Mouse (Mus musculus) kidney, adult 2 months (tissue): Measurements from ENCODE around the gene Chst8. TPM values are rescaled to one million over a fixed set of nuclear protein-coding genes. Genes with fewer than 3 reads are reported as not detected.

Source experiments
- DNase-seq: peaks from one replicate; pipeline ENCODE4 v3.0.0; 2021
- H3K27ac ChIP-seq: fragments of 200-500 bp; 2 replicates; pipeline ENCODE4 v1.5.1; 2012; ENCODE audit warnings: low read depth, low read length, control low read depth, inconsistent platforms; ENCODE audit not compliant: insufficient read depth
- H3K27me3 ChIP-seq: fragments of 200-500 bp; replicated peaks from 2 replicates; pipeline ENCODE4 v1.6.1; 2012; ENCODE audit warnings: mild to moderate bottlenecking, moderate library complexity, low read length, inconsistent platforms; ENCODE audit not compliant: control insufficient read depth, insufficient read depth
- H3K36me3 ChIP-seq: fragments of 200-500 bp; 2 replicates; pipeline ENCODE4 v1.6.1; 2012; ENCODE audit warnings: mild to moderate bottlenecking, moderate library complexity, low read length, inconsistent platforms; ENCODE audit not compliant: control insufficient read depth, insufficient read depth
- H3K4me1 ChIP-seq: fragments of 200-500 bp; 2 replicates; pipeline ENCODE4 v1.6.1; 2011; ENCODE audit warnings: low read length; ENCODE audit not compliant: control insufficient read depth, insufficient read depth
- H3K4me3 ChIP-seq: fragments of 200-500 bp; 2 replicates; pipeline ENCODE4 v1.5.1; 2011; ENCODE audit warnings: mild to moderate bottlenecking, low read depth, low read length, control low read depth; ENCODE audit not compliant: insufficient read depth
- CTCF ChIP-seq: fragments of 200-500 bp; conservative IDR thresholded peaks from 2 replicates; pipeline ENCODE4 v1.5.1; 2011; ENCODE audit warnings: low read depth, mild to moderate bottlenecking, control low read depth, low read length, moderate library complexity, mixed read lengths; ENCODE audit not compliant: insufficient read depth, insufficient read length
- POLR2A ChIP-seq: fragments of 200-500 bp; IDR thresholded peaks from one replicate; pipeline ENCODE4 v1.6.1; 2011; ENCODE audit warnings: low read depth, low read length, control low read depth
- WGBS: fragments of 180-500 bp; shearing (Covaris S2); methylation state at CpG from one replicate; pipeline ENCODE4 v1.1.7; 2018; 5-methylcytosine and 5-hydroxymethylcytosine counted together
- polyA plus RNA-seq: library from polyadenylated mRNA; depleted of rRNA; stranded (reverse); fragments of >200 nt; gene quantifications from 2 replicates; pipeline ENCODE4 v1.2.3, GENCODE M21; 2012

Gene Chst8
- polyA plus RNA-seq, 1 experiment, result 8.3 TPM

DNA sequence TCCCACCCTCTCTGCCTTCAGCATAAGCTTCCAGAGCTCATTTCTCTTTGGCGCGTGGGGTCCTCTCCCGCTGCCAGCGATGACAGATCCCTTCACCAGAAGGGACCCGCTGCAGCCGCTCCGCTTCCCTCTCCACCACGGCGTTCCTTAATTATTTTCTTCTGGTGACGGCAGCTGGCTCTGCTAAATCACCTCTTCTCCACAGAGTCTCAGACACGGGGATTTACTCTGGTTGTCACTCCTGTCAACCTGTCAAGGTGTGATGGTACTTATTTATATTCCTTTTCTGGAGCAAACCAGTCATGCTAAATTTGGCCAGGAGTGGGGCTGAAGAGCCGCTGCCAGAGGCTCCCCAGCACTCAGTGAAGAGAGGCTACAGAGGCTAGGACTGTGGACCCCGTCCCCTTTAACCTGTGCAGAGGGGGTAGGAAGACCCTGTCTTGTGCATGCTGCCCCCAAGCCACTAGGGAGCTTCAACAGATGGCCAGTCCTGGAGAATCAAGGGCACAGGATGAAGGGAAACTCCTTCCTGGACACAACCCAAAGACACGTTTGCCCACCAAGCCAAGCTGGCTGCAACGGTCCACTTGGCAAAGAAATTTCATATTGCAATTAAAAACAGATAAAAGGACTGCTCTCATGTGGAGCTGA, 131.6 kb downstream of the Chst8 start:
- WGBS, result 59% methylated on average over 15 of the region's 15 CpGs
- TF ChIP-seq POLR2A (no peak), CTCF (no peak)
- DNase-seq, result no peak

DNA sequence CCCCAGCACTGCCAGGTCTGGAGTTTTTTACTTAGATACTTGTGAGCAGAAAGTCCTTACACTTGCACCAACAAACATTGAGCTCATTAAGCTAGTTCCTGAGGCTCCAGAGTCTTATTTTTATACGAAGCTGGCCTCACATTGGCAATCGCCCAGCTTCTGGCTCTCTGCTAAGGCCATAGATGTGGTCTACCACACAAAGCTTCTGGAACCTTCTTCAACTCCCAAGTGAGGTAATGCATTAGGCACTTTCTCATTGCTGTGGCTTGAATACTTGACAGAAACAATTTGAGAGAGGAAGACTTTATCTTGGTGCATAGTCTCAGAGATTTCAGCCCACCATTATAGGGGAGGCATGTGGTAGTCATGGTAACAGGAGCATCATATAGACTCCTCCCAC, 132.6 kb downstream of the Chst8 start:
- no peak for DNase-seq
- 45% methylated on average over 2 of the region's 2 CpGs for WGBS
- H3K36me3 ChIP-seq, result no peaks in the 10 kb centered on the region
- no peak overlapping the region for H3K4me3 ChIP-seq
- no peaks in the 10 kb centered on the region for H3K4me1 ChIP-seq
- no peaks in the 10 kb centered on the region for H3K27me3 ChIP-seq
- H3K27ac ChIP-seq, result no peak overlapping the region
- TF ChIP-seq CTCF (no peak), POLR2A (no peak)

More for the DNA sequence above, 131.6 kb downstream of the Chst8 start:
- H3K27me3 ChIP-seq, result no peaks in the 10 kb centered on the region; the same call in 1 of the 2 replicates
- no peaks in the 10 kb centered on the region for H3K36me3 ChIP-seq
- H3K4me3 ChIP-seq, result no peak overlapping the region
- H3K4me1 ChIP-seq, result no peaks in the 10 kb centered on the region
- no peak overlapping the region for H3K27ac ChIP-seq

DNA sequence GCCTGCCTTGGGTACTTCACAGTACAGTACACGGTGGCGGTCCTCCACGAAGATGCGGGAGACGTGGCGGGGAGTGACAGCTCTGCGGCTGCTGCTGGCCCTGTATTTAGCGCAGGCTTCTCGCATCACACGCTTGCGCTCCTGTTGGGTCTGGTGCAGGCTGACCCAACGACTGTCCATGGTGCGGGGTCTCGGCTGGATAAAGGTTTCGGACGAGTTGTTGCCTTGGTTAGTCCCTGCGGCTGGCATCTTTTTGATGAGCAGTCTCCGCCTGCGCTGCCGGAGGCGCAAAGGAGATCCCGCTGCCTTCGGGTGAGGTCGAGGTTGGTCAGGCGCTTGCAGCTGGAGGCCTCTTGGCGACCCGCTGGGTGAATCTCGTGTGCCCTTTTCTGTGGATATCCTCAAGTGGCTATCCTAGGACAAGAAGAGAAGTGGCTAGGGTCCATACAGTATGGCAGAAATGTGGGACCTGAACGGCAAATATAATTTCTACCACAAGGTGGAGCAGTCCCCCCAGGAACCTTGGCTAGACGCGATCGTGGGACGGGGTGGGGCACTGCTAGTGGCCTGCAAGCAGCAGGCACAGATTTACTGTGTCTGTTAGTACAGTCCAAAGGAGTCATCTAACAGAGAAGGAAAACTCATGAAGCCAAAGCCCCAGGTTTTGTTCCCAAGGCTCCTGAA, 136.5 kb downstream of the Chst8 start:
- peak; percentile 79 for DNase-seq
- Histone ChIP-seq H3K36me3 (no peaks in the 10 kb centered on the region), H3K4me3 (no peak overlapping the region), H3K27ac (no peak overlapping the region), H3K27me3 (no peaks in the 10 kb centered on the region), H3K4me1 (no peaks in the 10 kb centered on the region)
- 27% methylated on average over 33 of the region's 33 CpGs for WGBS
- TF ChIP-seq POLR2A (no peak), CTCF (peak; percentile 83)

DNA sequence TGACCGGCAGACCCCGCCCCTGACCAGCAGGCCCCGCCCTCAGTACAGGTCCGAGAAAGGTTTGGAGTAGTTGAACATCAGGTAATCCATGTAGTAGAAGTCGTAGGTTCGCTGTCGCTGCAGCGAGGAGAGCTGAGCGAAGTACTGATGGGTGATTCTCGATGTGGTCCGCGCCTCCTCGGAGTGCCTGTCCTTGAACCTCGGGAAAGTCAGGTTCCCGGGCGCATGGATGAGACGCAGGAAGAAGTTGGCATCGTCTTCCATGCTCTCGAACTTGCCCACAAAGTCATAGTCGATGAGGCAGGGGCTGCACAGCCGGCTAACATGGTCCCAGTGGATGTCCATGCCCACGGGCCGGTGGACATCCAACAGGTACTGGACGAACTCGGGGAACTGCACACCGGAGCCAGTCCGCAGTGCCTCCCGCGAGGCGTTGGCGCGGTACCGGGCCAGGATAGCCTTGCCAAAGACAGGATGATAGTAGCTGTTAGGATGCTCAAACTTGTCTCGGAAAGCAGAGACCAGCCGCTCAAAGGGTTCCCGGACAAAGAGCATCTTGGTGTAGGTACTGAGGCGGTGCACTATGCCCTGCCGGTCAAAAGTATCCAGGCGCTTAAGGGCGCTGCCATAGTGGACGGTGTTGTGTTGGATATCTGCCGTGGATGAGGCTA, 137.3 kb downstream of the Chst8 start:
- DNase-seq, result peak; percentile 25
- H3K27ac ChIP-seq, result no peak overlapping the region
- H3K27me3 ChIP-seq, result no peaks in the 10 kb centered on the region
- WGBS, result 38% methylated on average over 42 of the region's 42 CpGs
- H3K36me3 ChIP-seq, result no peaks in the 10 kb centered on the region
- TF ChIP-seq CTCF (no peak), POLR2A (no peak)
- no peak overlapping the region for H3K4me3 ChIP-seq
- no peaks in the 10 kb centered on the region for H3K4me1 ChIP-seq

DNA sequence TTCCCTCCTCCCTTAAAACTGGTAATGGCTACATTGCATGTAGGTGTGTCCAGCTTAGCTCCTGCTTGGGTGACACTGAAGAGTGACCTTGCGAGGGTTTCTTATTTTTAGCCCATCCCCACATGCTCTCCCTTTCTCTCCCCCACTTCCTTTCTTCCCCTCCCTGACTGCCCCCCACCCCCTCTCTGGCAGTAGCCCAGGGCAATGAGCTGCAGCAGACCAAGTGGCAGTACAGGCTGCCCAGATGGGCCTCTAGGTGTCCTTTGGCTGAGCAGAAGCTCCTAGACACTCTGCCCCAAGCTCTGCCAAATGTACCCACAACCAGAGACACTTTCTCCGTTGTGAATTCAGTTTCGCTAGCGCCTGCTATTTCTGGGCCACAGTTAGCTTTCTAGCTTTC, 139.6 kb downstream of the Chst8 start:
- H3K27me3 ChIP-seq, result no peaks in the 10 kb centered on the region
- no peak overlapping the region for H3K4me3 ChIP-seq
- WGBS, result 80% methylated on average over 4 of the region's 4 CpGs
- TF ChIP-seq CTCF (no peak), POLR2A (no peak)
- H3K4me1 ChIP-seq, result 0 out of 2 replicates have a peak, but pooled peaks cover 2% of the 10 kb centered on the region
- no peak for DNase-seq
- no peaks in the 10 kb centered on the region for H3K36me3 ChIP-seq
- no peak overlapping the region for H3K27ac ChIP-seq

DNA sequence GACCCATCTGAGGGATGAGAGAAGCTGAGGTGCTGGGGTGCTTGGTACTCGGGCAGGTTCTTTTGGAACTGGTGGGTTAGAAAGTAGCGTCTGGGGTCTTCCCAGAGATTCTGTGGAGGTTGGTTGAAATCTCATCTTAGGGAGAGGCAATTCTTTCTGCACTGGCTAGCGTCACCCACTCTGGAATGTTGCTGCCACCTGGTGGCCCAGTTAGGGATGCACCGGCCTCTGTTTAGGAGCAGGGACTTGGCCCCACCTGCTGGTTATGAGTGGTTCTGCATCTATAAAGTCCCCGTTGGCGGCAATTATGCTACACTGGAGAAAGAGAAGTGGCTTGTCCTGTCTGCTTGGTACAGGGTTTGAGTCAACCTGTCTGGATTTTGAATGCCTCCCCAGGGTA, 140.6 kb downstream of the Chst8 start:
- TF ChIP-seq POLR2A (no peak), CTCF (peak; percentile 100; the same call in 1 of the 2 replicates)
- Histone ChIP-seq H3K4me1 (0 out of 2 replicates have a peak, but pooled peaks cover 2% of the 10 kb centered on the region), H3K36me3 (no peaks in the 10 kb centered on the region), H3K4me3 (no peak overlapping the region), H3K27ac (no peak overlapping the region), H3K27me3 (no peaks in the 10 kb centered on the region)
- peak; percentile 89 for DNase-seq
- 1% methylated on average over 6 of the region's 6 CpGs for WGBS

DNA sequence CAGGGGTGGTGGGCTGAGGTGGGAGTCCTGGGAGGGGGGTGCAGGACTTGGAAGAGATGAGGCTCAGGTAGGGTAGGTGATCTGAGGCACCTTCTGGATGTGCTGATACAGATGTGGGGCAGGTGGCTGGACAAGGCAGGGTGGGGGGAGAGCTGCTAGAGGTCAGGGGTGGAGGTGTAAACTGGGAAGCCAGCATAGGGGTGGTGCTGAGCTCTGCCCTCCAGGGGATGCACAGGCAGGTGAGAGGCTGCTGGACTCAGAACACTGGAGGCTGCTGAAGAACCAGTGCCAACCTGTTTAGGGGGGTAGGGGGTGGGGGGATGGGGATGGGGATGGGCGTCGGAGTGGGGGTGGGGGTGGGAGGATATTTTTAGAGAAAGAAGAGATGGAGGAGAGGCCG, 141.7 kb downstream of the Chst8 start:
- TF ChIP-seq CTCF (no peak), POLR2A (no peak)
- no peaks in the 10 kb centered on the region for H3K36me3 ChIP-seq
- H3K4me1 ChIP-seq, result 0 out of 2 replicates have a peak, but pooled peaks cover 2% of the 10 kb centered on the region
- H3K27me3 ChIP-seq, result no peaks in the 10 kb centered on the region
- no peak overlapping the region for H3K27ac ChIP-seq
- no peak for DNase-seq
- WGBS, result 77% methylated on average over 3 of the region's 3 CpGs
- no peak overlapping the region for H3K4me3 ChIP-seq
